Mouse (Mus musculus): ENCODE results near the gene Clic1. TPM values are rescaled to one million over a fixed set of nuclear protein-coding genes. Genes with fewer than 3 reads are reported as not detected.
A peak's percentile ranks its signal among the peaks of the same experiment; 100 is the strongest.

The Clic1 gene
- polyA plus RNA-seq, 1 experiment from 2014 or later, result 88.5 TPM

GRCm38 (mm10) chr17:35007387-35007991 lies 42.3 kb upstream of the Clic1 start:
- Histone ChIP-seq H3K27ac (ENCODE audit: low read depth, low read length) (no peak overlapping the region), H3K36me3 (ENCODE audit: control insufficient read depth, insufficient read depth, low read length) (peaks cover 47% of the 10 kb centered on the region), H3K27me3 (replicated peaks; ENCODE audit: control insufficient read depth, insufficient read depth, low read length) (no peaks in the 10 kb centered on the region), H3K4me2 (ENCODE audit: low read length) (no peak overlapping the region), H3K9ac (ENCODE audit: low read depth, low read length) (no peak overlapping the region), H3K4me3 (ENCODE audit: low read length) (no peak overlapping the region), H3K4me1 (ENCODE audit: control insufficient read depth, insufficient read depth, low read depth, low read length) (peaks cover 9% of the 10 kb centered on the region), H3K9me3 (ENCODE audit: control insufficient read depth, low read length) (no peaks in the 10 kb centered on the region)
- no peak for ATAC-seq
- whole genome bisulfite sequencing, result 97% methylated on average over 7 of the region's 7 CpGs

- peaks cover 66% of the 10 kb centered on the region for H3K36me3 ChIP-seq (ENCODE audit: control insufficient read depth, insufficient read depth, low read length)
These were observed 40.2 kb upstream of the Clic1 start for GRCm38 (mm10) chr17:35009586-35009985.

GRCm38 (mm10) chr17:35011440-35011839 lies 38.3 kb upstream of the Clic1 start:
- Histone ChIP-seq H3K4me2 (ENCODE audit: low read length) (no peak overlapping the region), H3K27me3 (replicated peaks; ENCODE audit: control insufficient read depth, insufficient read depth, low read length) (no peaks in the 10 kb centered on the region), H3K9ac (ENCODE audit: low read depth, low read length) (no peak overlapping the region), H3K4me1 (ENCODE audit: control insufficient read depth, insufficient read depth, low read depth, low read length) (peaks cover 3% of the 10 kb centered on the region; the same call in 1 of the 2 replicates), H3K9me3 (ENCODE audit: control insufficient read depth, low read length) (no peaks in the 10 kb centered on the region), H3K4me3 (ENCODE audit: low read length) (no peak overlapping the region), H3K27ac (ENCODE audit: low read depth, low read length) (no peak overlapping the region), H3K36me3 (ENCODE audit: control insufficient read depth, insufficient read depth, low read length) (peaks cover 59% of the 10 kb centered on the region)
- WGBS, result 93% methylated on average over 8 of the region's 8 CpGs
- no peak for ATAC-seq

More at GRCm38 (mm10) chr17:35009586-35009985, 40.2 kb upstream of the Clic1 start:
- H3K4me2 ChIP-seq (ENCODE audit: low read length), result no peak overlapping the region
- H3K9me3 ChIP-seq (ENCODE audit: control insufficient read depth, low read length), result no peaks in the 10 kb centered on the region
- H3K4me3 ChIP-seq (ENCODE audit: low read length), result no peak overlapping the region
- no peaks in the 10 kb centered on the region for H3K4me1 ChIP-seq (ENCODE audit: control insufficient read depth, insufficient read depth, low read depth, low read length)
- no peak overlapping the region for H3K27ac ChIP-seq (ENCODE audit: low read depth, low read length)
- ATAC-seq, result no peak
- WGBS, result 81% methylated on average over 7 of the region's 7 CpGs
- no peak overlapping the region for H3K9ac ChIP-seq (ENCODE audit: low read depth, low read length)
- H3K27me3 ChIP-seq (replicated peaks; ENCODE audit: control insufficient read depth, insufficient read depth, low read length), result no peaks in the 10 kb centered on the region

- no peak overlapping the region for H3K27ac ChIP-seq (ENCODE audit: low read depth, low read length)
- H3K4me3 ChIP-seq (ENCODE audit: low read length), result no peak overlapping the region
- no peak overlapping the region for H3K4me2 ChIP-seq (ENCODE audit: low read length)
- H3K4me1 ChIP-seq (ENCODE audit: control insufficient read depth, insufficient read depth, low read depth, low read length), result peaks cover 3% of the 10 kb centered on the region; the same call in 1 of the 2 replicates
- no peaks in the 10 kb centered on the region for H3K27me3 ChIP-seq (replicated peaks; ENCODE audit: control insufficient read depth, insufficient read depth, low read length)
- H3K36me3 ChIP-seq (ENCODE audit: control insufficient read depth, insufficient read depth, low read length), result peaks cover 59% of the 10 kb centered on the region
- no peak overlapping the region for H3K9ac ChIP-seq (ENCODE audit: low read depth, low read length)
- no peaks in the 10 kb centered on the region for H3K9me3 ChIP-seq (ENCODE audit: control insufficient read depth, low read length)
- ATAC-seq, result no peak
- WGBS, result 89% methylated on average over 13 of the region's 13 CpGs
These were observed 37.3 kb upstream of the Clic1 start for GRCm38 (mm10) chr17:35012430-35012829.

GRCm38 (mm10) chr17:35013221-35013620 lies 36.5 kb upstream of the Clic1 start:
- Histone ChIP-seq H3K4me3 (ENCODE audit: low read length) (no peak overlapping the region), H3K4me1 (ENCODE audit: control insufficient read depth, insufficient read depth, low read depth, low read length) (peaks cover 3% of the 10 kb centered on the region; the same call in 1 of the 2 replicates), H3K4me2 (ENCODE audit: low read length) (no peak overlapping the region), H3K27me3 (replicated peaks; ENCODE audit: control insufficient read depth, insufficient read depth, low read length) (no peaks in the 10 kb centered on the region), H3K9me3 (ENCODE audit: control insufficient read depth, low read length) (no peaks in the 10 kb centered on the region), H3K36me3 (ENCODE audit: control insufficient read depth, insufficient read depth, low read length) (peaks cover 52% of the 10 kb centered on the region), H3K9ac (ENCODE audit: low read depth, low read length) (no peak overlapping the region), H3K27ac (ENCODE audit: low read depth, low read length) (no peak overlapping the region)
- ATAC-seq, result no peak
- 88% methylated on average over 6 of the region's 6 CpGs for WGBS

- H3K27me3 ChIP-seq (replicated peaks; ENCODE audit: control insufficient read depth, insufficient read depth, low read length), result no peaks in the 10 kb centered on the region
- peaks cover 48% of the 10 kb centered on the region for H3K36me3 ChIP-seq (ENCODE audit: control insufficient read depth, insufficient read depth, low read length)
- ATAC-seq, result no peak
- no peak overlapping the region for H3K4me2 ChIP-seq (ENCODE audit: low read length)
- no peaks in the 10 kb centered on the region for H3K9me3 ChIP-seq (ENCODE audit: control insufficient read depth, low read length)
- 90% methylated on average over 16 of the region's 16 CpGs for WGBS
- no peak overlapping the region for H3K9ac ChIP-seq (ENCODE audit: low read depth, low read length)
- H3K4me1 ChIP-seq (ENCODE audit: control insufficient read depth, insufficient read depth, low read depth, low read length), result peaks cover 3% of the 10 kb centered on the region; the same call in 1 of the 2 replicates
- H3K4me3 ChIP-seq (ENCODE audit: low read length), result no peak overlapping the region
- H3K27ac ChIP-seq (ENCODE audit: low read depth, low read length), result no peak overlapping the region
These were observed 34.5 kb upstream of the Clic1 start for GRCm38 (mm10) chr17:35015296-35015695.

- WGBS, result 50% methylated on average over 12 of the region's 12 CpGs
- no peaks in the 10 kb centered on the region for H3K9me3 ChIP-seq (ENCODE audit: control insufficient read depth, low read length)
- no peak within 1 kb of the TSS for H3K4me3 ChIP-seq (ENCODE audit: low read length)
- ATAC-seq, result peak; percentile 62
- no peaks in the 10 kb centered on the region for H3K27me3 ChIP-seq (replicated peaks; ENCODE audit: control insufficient read depth, insufficient read depth, low read length)
- peaks cover 38% of the 10 kb centered on the region for H3K36me3 ChIP-seq (ENCODE audit: control insufficient read depth, insufficient read depth, low read length)
- H3K4me2 ChIP-seq (ENCODE audit: low read length), result no peak within 1 kb of the TSS
- 0 out of 2 replicates have a peak within 1 kb of the TSS, but pooled peaks have one; percentile 22 for H3K9ac ChIP-seq (ENCODE audit: low read depth, low read length)
- peaks cover 5% of the 10 kb centered on the region for H3K4me1 ChIP-seq (ENCODE audit: control insufficient read depth, insufficient read depth, low read depth, low read length)
- H3K27ac ChIP-seq (ENCODE audit: low read depth, low read length), result no peak within 1 kb of the TSS
These were observed 33.4 kb upstream of the Clic1 start, which contains the start of gene Vwa7 for GRCm38 (mm10) chr17:35016376-35016775. Vwa7 (plus strand) TSS chr17:35016579.

GRCm38 (mm10) chr17:35016791-35017705 lies 32.7 kb upstream of the Clic1 start:
- no peak overlapping the region for H3K4me2 ChIP-seq (ENCODE audit: low read length)
- peaks cover 31% of the 10 kb centered on the region for H3K36me3 ChIP-seq (ENCODE audit: control insufficient read depth, insufficient read depth, low read length)
- 0 out of 2 replicates have a peak, but pooled peaks have one; percentile 3 for ATAC-seq
- H3K9me3 ChIP-seq (ENCODE audit: control insufficient read depth, low read length), result no peaks in the 10 kb centered on the region
- H3K4me1 ChIP-seq (ENCODE audit: control insufficient read depth, insufficient read depth, low read depth, low read length), result peaks cover 8% of the 10 kb centered on the region
- no peak overlapping the region for H3K9ac ChIP-seq (ENCODE audit: low read depth, low read length)
- 82% methylated on average over 10 of the region's 10 CpGs for WGBS
- no peaks in the 10 kb centered on the region for H3K27me3 ChIP-seq (replicated peaks; ENCODE audit: control insufficient read depth, insufficient read depth, low read length)
- no peak overlapping the region for H3K4me3 ChIP-seq (ENCODE audit: low read length)
- H3K27ac ChIP-seq (ENCODE audit: low read depth, low read length), result no peak overlapping the region

GRCm38 (mm10) chr17:35017706-35018030 lies 32.1 kb upstream of the Clic1 start:
- 74% methylated on average over 14 of the region's 14 CpGs for WGBS
- Histone ChIP-seq H3K27ac (ENCODE audit: low read depth, low read length) (no peak overlapping the region), H3K4me2 (ENCODE audit: low read length) (no peak overlapping the region), H3K4me1 (ENCODE audit: control insufficient read depth, insufficient read depth, low read depth, low read length) (peaks cover 8% of the 10 kb centered on the region), H3K9me3 (ENCODE audit: control insufficient read depth, low read length) (no peaks in the 10 kb centered on the region), H3K4me3 (ENCODE audit: low read length) (no peak overlapping the region), H3K9ac (ENCODE audit: low read depth, low read length) (no peak overlapping the region), H3K36me3 (ENCODE audit: control insufficient read depth, insufficient read depth, low read length) (peaks cover 25% of the 10 kb centered on the region), H3K27me3 (replicated peaks; ENCODE audit: control insufficient read depth, insufficient read depth, low read length) (no peaks in the 10 kb centered on the region)
- no peak for ATAC-seq
